Mouse (Mus musculus) stomach, embryonic 16.5 days (tissue): ENCODE measurements around the gene Cfap77. TPM values are rescaled to one million over a fixed set of nuclear protein-coding genes. Genes with fewer than 3 reads are reported as not detected.

Experiments used
- ATAC-seq: fragments of 200-750 bp; cut with Nextera tagmentation; 2 replicates; pipeline ENCODE4 v1.8.0; 2017; ENCODE audit warnings: moderate number of reproducible peaks, moderate TSS enrichment; ENCODE audit not compliant: insufficient read depth, low FRiP score
- H3K27ac ChIP-seq: fragments of 300-500 bp; sonication (generic); 2 replicates; pipeline ENCODE4 v1.5.1; 2014; ENCODE audit warnings: low read length
- H3K27me3 ChIP-seq: fragments of 300-500 bp; sonication (generic); 2 replicates; pipeline ENCODE4 v1.6.1; 2014; ENCODE audit warnings: low read length, control low read depth, mixed read lengths; ENCODE audit not compliant: control insufficient read depth, insufficient read depth
- H3K36me3 ChIP-seq: fragments of 300-500 bp; sonication (generic); 2 replicates; pipeline ENCODE4 v1.6.1; 2014; ENCODE audit warnings: low read length; ENCODE audit not compliant: control insufficient read depth, insufficient read depth
- H3K4me1 ChIP-seq: fragments of 300-500 bp; sonication (generic); 2 replicates; pipeline ENCODE4 v1.6.1; 2014; ENCODE audit warnings: low read length, control low read depth, mixed read lengths; ENCODE audit not compliant: control insufficient read depth, insufficient read depth
- H3K4me2 ChIP-seq: fragments of 300-500 bp; sonication (generic); 2 replicates; pipeline ENCODE4 v1.6.1; 2014; ENCODE audit warnings: low read depth, low read length, mixed read lengths
- H3K4me3 ChIP-seq: fragments of 300-500 bp; sonication (generic); replicated peaks from 2 replicates; pipeline ENCODE4 v1.5.1; 2014; ENCODE audit warnings: mild to moderate bottlenecking, low read length
- H3K9ac ChIP-seq: fragments of 300-500 bp; sonication (generic); 2 replicates; pipeline ENCODE4 v1.6.1; 2014; ENCODE audit warnings: low read length
- H3K9me3 ChIP-seq: fragments of 300-500 bp; sonication (generic); replicated peaks from 2 replicates; pipeline ENCODE4 v1.6.1; 2016; ENCODE audit warnings: low read length, control low read depth; ENCODE audit not compliant: control insufficient read depth
- WGBS: fragments of 180-500 bp; shearing (Covaris S2); extraction: QIAGEN DNeasy Blood & Tissue Kit; methylation state at CpG from one replicate; pipeline ENCODE4 v1.1.7; 2014; 5-methylcytosine and 5-hydroxymethylcytosine counted together
- polyA plus RNA-seq: library from polyadenylated mRNA; unstranded; fragments of >200 nt; fragmentation: Nextera tagmentation; extraction: Ambion mirVana; gene quantifications from 2 replicates; pipeline ENCODE4 v1.2.1, GENCODE M21; 2015

Gene Cfap77
- polyA plus RNA-seq, 1 experiment from 2014 or later = 0.62 TPM

- Histone ChIP-seq H3K27ac (peak overlapping the region; percentile 55; the same call in 1 of the 2 replicates), H3K4me2 (peak overlapping the region; percentile 99), H3K4me3 (peak overlapping the region; percentile 59), H3K4me1 (peaks cover 9% of the 10 kb centered on the region), H3K9ac (peak overlapping the region; percentile 86), H3K36me3 (no peaks in the 10 kb centered on the region), H3K27me3 (peaks cover 2% of the 10 kb centered on the region; the same call in 1 of the 2 replicates), H3K9me3 (no peaks in the 10 kb centered on the region)
- under 1% methylated on average over 30 of the region's 30 CpGs for WGBS
- peak; percentile 15; the same call in 1 of the 2 replicates for ATAC-seq
Measured at GRCm38 (mm10) chr2:29054545-29054935, 326 bp downstream of the Cfap77 start.

GRCm38 (mm10) chr2:29053802-29054544, 893 bp downstream of the Cfap77 start:
- peak; percentile 58; the same call in 1 of the 2 replicates for ATAC-seq
- Histone ChIP-seq H3K27ac (no peak overlapping the region), H3K4me1 (peaks cover 9% of the 10 kb centered on the region), H3K9ac (peak overlapping the region; percentile 86; the same call in 1 of the 2 replicates), H3K9me3 (no peaks in the 10 kb centered on the region), H3K4me3 (peak overlapping the region; percentile 59), H3K27me3 (peaks cover 2% of the 10 kb centered on the region; the same call in 1 of the 2 replicates), H3K36me3 (no peaks in the 10 kb centered on the region), H3K4me2 (peak overlapping the region; percentile 99)
- 2% methylated on average over 20 of the region's 20 CpGs for WGBS

GRCm38 (mm10) chr2:29052943-29053454, 1.9 kb downstream of the Cfap77 start:
- peaks cover 9% of the 10 kb centered on the region for H3K4me1 ChIP-seq
- H3K4me2 ChIP-seq = no peak overlapping the region
- H3K36me3 ChIP-seq = no peaks in the 10 kb centered on the region
- H3K9ac ChIP-seq = no peak overlapping the region
- H3K27ac ChIP-seq = no peak overlapping the region
- no peaks in the 10 kb centered on the region for H3K9me3 ChIP-seq
- H3K4me3 ChIP-seq = no peak overlapping the region
- WGBS = 25% methylated on average over 4 of the region's 4 CpGs
- ATAC-seq = no peak
- H3K27me3 ChIP-seq = peaks cover 2% of the 10 kb centered on the region; the same call in 1 of the 2 replicates

GRCm38 (mm10) chr2:29051932-29052331, 2.9 kb downstream of the Cfap77 start:
- H3K4me2 ChIP-seq = no peak overlapping the region
- peaks cover 1% of the 10 kb centered on the region; the same call in 1 of the 2 replicates for H3K27me3 ChIP-seq
- peaks cover 9% of the 10 kb centered on the region for H3K4me1 ChIP-seq
- no peak overlapping the region for H3K9ac ChIP-seq
- H3K27ac ChIP-seq = no peak overlapping the region
- H3K4me3 ChIP-seq = no peak overlapping the region
- no peaks in the 10 kb centered on the region for H3K9me3 ChIP-seq
- 42% methylated on average over 5 of the region's 5 CpGs for WGBS
- no peaks in the 10 kb centered on the region for H3K36me3 ChIP-seq
- no peak for ATAC-seq

- ATAC-seq = no peak
- peaks cover 12% of the 10 kb centered on the region for H3K27me3 ChIP-seq
- H3K4me3 ChIP-seq = no peak overlapping the region
- no peak overlapping the region for H3K4me2 ChIP-seq
- H3K9ac ChIP-seq = no peak overlapping the region
- H3K27ac ChIP-seq = no peak overlapping the region
- WGBS = 60% methylated on average over 16 of the region's 16 CpGs
- no peaks in the 10 kb centered on the region for H3K9me3 ChIP-seq
- no peaks in the 10 kb centered on the region for H3K4me1 ChIP-seq
- H3K36me3 ChIP-seq = no peaks in the 10 kb centered on the region
Measured at GRCm38 (mm10) chr2:29046151-29046550, 8.7 kb downstream of the Cfap77 start.

GRCm38 (mm10) chr2:29042124-29042523, 12.7 kb downstream of the Cfap77 start:
- H3K9me3 ChIP-seq = no peaks in the 10 kb centered on the region
- H3K4me3 ChIP-seq = no peak overlapping the region
- WGBS = 83% methylated on average over 5 of the region's 5 CpGs
- no peaks in the 10 kb centered on the region for H3K36me3 ChIP-seq
- no peak overlapping the region for H3K4me2 ChIP-seq
- H3K4me1 ChIP-seq = no peaks in the 10 kb centered on the region
- peaks cover 19% of the 10 kb centered on the region for H3K27me3 ChIP-seq
- H3K27ac ChIP-seq = no peak overlapping the region
- no peak overlapping the region for H3K9ac ChIP-seq
- no peak for ATAC-seq

GRCm38 (mm10) chr2:29041477-29041768, 13.4 kb downstream of the Cfap77 start:
- no peaks in the 10 kb centered on the region for H3K9me3 ChIP-seq
- H3K27me3 ChIP-seq = peaks cover 19% of the 10 kb centered on the region
- no peak overlapping the region for H3K27ac ChIP-seq
- H3K36me3 ChIP-seq = no peaks in the 10 kb centered on the region
- no peak for ATAC-seq
- no peak overlapping the region for H3K4me2 ChIP-seq
- no peaks in the 10 kb centered on the region for H3K4me1 ChIP-seq
- H3K4me3 ChIP-seq = no peak overlapping the region
- no peak overlapping the region for H3K9ac ChIP-seq
- WGBS = 38% methylated on average over 8 of the region's 8 CpGs

- 33% methylated on average over 18 of the region's 18 CpGs for WGBS
- Histone ChIP-seq H3K27me3 (peaks cover 19% of the 10 kb centered on the region), H3K4me1 (no peaks in the 10 kb centered on the region), H3K27ac (no peak overlapping the region), H3K36me3 (no peaks in the 10 kb centered on the region), H3K9ac (no peak overlapping the region), H3K4me3 (no peak overlapping the region), H3K4me2 (no peak overlapping the region), H3K9me3 (no peaks in the 10 kb centered on the region)
- ATAC-seq = no peak
Measured at GRCm38 (mm10) chr2:29040594-29041476, 14.0 kb downstream of the Cfap77 start.

- WGBS = 21% methylated on average over 5 of the region's 5 CpGs
Measured at GRCm38 (mm10) chr2:29039741-29040140, 15.1 kb downstream of the Cfap77 start.

More at GRCm38 (mm10) chr2:29039741-29040140, 15.1 kb downstream of the Cfap77 start:
- Histone ChIP-seq H3K9ac (no peak overlapping the region), H3K27ac (no peak overlapping the region), H3K9me3 (no peaks in the 10 kb centered on the region), H3K4me1 (no peaks in the 10 kb centered on the region), H3K27me3 (peaks cover 19% of the 10 kb centered on the region), H3K4me2 (no peak overlapping the region), H3K4me3 (no peak overlapping the region), H3K36me3 (no peaks in the 10 kb centered on the region)
- ATAC-seq = no peak
